Mouse (Mus musculus): Measurements from ENCODE around the gene Ank3.

GRCm38 (mm10) chr10:69690961-69691451, 292.4 kb downstream of the Ank3 start:
- no peak for TF ChIP-seq POLR2A (IDR thresholded peaks at IDR 0.05; ENCODE audit: borderline replicate concordance, extremely low read depth, insufficient read depth, insufficient read length, poor library complexity, severe bottlenecking)
- TF ChIP-seq CTCF (IDR thresholded peaks at IDR 0.05; ENCODE audit: borderline replicate concordance, extremely low read depth, insufficient read depth, insufficient read length) = no peak

All from brain, embryonic 14.5 days (tissue).